Mouse (Mus musculus): ENCODE results near the gene Thoc2. TPM values are rescaled to one million over a fixed set of nuclear protein-coding genes. Genes with fewer than 3 reads are reported as not detected.

Gene Thoc2
- polyA plus RNA-seq, 1 experiment, result 1.0 TPM

- H3K27me3 ChIP-seq (ENCODE audit: control insufficient read depth, insufficient read depth, low read length), result no peaks in the 10 kb centered on the region
- WGBS, result 54% methylated on average over 6 of the region's 6 CpGs
- no peak overlapping the region for H3K27ac ChIP-seq (ENCODE audit: insufficient read depth, low read depth, low read length)
- H3K4me1 ChIP-seq (ENCODE audit: control insufficient read depth, insufficient read depth, insufficient read length, low read length), result 0 out of 2 replicates have a peak, but pooled peaks cover 1% of the 10 kb centered on the region
- 0 out of 2 replicates have a peak, but pooled peaks cover 4% of the 10 kb centered on the region for H3K36me3 ChIP-seq (ENCODE audit: control insufficient read depth, insufficient read depth, low read length)
- no peak overlapping the region for H3K4me3 ChIP-seq (ENCODE audit: low read depth, low read length)
- no peak for TF ChIP-seq CTCF (IDR thresholded peaks at IDR 0.05; ENCODE audit: extremely low read depth, insufficient read length, insufficient replicate concordance, low read depth, low read length)
- no peak for TF ChIP-seq POLR2A (IDR thresholded peaks at IDR 0.05; ENCODE audit: low read depth, low read length)
Measured at GRCm38 (mm10) chrX:41793303-41793702, 127.2 kb downstream of the Thoc2 start.

Other genes with a start within 250 kb of the Thoc2 start
- 2.3 and 9.3 TPM in 2 replicates for gene Xiap, start 139.0 kb upstream of the Thoc2 start, polyA plus RNA-seq (2012; rRNA removed)
- 1.1 and 2.1 TPM in 2 replicates for gene Stag2, start 228.6 kb upstream of the Thoc2 start, polyA plus RNA-seq (2012; rRNA removed)